Mouse (Mus musculus) heart, embryonic 10.5 days (tissue): ENCODE results near the gene Gldc. TPM values are rescaled to one million over a fixed set of nuclear protein-coding genes. Genes with fewer than 3 reads are reported as not detected.

Experiments used
- DNase-seq: peaks from one replicate; pipeline ENCODE4 v3.0.0-alpha.2; 2017; ENCODE audit warnings: low spot score
- H3K27ac ChIP-seq: fragments of 300-500 bp; sonication (generic); 2 replicates; pipeline ENCODE4 v1.5.1; 2016; ENCODE audit warnings: mild to moderate bottlenecking
- H3K27me3 ChIP-seq: fragments of 300-500 bp; sonication (generic); 2 replicates; pipeline ENCODE4 v1.6.1; 2016; ENCODE audit warnings: mild to moderate bottlenecking; ENCODE audit not compliant: poor library complexity, insufficient read depth, severe bottlenecking
- H3K36me3 ChIP-seq: fragments of 300-500 bp; sonication (generic); 2 replicates; pipeline ENCODE4 v1.6.1; 2016; ENCODE audit warnings: mild to moderate bottlenecking, moderate library complexity
- H3K4me1 ChIP-seq: fragments of 300-500 bp; sonication (generic); 2 replicates; pipeline ENCODE4 v1.6.1; 2016; ENCODE audit warnings: mild to moderate bottlenecking
- H3K4me3 ChIP-seq: fragments of 300-500 bp; sonication (generic); 2 replicates; pipeline ENCODE4 v1.5.1; 2016; ENCODE audit warnings: mild to moderate bottlenecking, moderate library complexity
- H3K9me3 ChIP-seq: fragments of 300-500 bp; sonication (generic); 2 replicates; pipeline ENCODE4 v1.6.1; 2016; ENCODE audit warnings: mild to moderate bottlenecking, moderate library complexity
- WGBS: fragments of 180-500 bp; shearing (Covaris S2); methylation state at CpG from one replicate; pipeline ENCODE4 v1.1.7; 2016; 5-methylcytosine and 5-hydroxymethylcytosine counted together
- polyA plus RNA-seq: library from polyadenylated mRNA; unstranded; fragments of >200 nt; fragmentation: Nextera tagmentation; extraction: Ambion mirVana; gene quantifications from 2 replicates; pipeline ENCODE4 v1.2.1, GENCODE M21; 2016

Gldc gene
- polyA plus RNA-seq, 1 experiment from 2014 or later, result 12.7 TPM

DNA sequence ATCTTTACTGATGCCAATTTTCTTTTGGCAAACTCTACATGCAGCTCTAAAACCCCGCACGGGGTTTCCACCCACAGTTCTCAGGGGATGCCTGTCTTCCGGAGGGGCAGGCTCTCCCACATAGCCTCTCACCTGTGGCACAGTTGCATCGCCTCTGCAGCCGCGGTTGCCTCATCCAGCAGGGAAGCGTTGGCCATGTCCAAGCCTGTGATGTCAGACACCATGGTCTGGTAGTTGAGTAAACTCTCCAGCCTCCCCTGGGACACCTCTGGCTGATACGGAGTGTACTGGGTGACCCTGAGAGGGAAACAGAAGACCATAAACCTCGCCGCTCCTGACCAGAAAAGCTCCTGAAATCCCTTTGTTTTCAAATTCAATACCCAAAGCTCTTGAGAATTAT lies 23.9 kb downstream of the Gldc start:
- no peaks in the 10 kb centered on the region for H3K27me3 ChIP-seq
- no peak overlapping the region for H3K4me3 ChIP-seq
- 88% methylated on average over 10 of the region's 10 CpGs for WGBS

DNA sequence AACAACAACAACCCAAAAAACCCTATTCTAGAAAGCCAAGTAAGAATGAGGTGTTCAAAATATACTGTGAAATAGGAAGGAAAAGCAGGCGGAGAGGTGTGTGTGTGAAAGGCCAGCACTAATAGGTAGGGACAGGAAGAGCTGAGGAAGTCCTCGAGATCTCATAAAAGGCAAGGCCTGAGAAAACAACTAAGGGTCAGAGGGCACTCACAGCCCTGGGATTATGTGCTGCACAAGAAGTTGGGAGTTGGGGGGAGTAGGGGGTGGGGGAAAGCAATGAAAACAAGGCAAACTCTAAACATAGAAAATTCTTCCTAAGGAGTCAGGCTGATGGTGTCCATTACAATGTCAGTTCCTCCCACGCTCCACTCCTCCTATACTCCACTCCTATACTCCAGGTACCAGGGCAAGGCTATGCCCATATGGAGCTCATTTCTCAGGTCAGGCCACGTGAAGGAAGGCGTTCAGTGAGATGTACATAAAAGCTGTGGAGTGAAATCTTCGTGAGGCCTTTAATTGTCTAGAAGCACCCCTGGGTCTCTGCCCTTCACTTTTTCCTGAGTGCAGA lies 25.9 kb downstream of the Gldc start:
- 58% methylated on average over 6 of the region's 6 CpGs for WGBS
- DNase-seq, result no peak
- no peak overlapping the region for H3K27ac ChIP-seq

More for the DNA sequence above, 23.9 kb downstream of the Gldc start:
- Histone ChIP-seq H3K36me3 (peaks cover 2% of the 10 kb centered on the region; the same call in 1 of the 2 replicates), H3K4me1 (peaks cover 5% of the 10 kb centered on the region; the same call in 1 of the 2 replicates), H3K9me3 (no peaks in the 10 kb centered on the region), H3K27ac (no peak overlapping the region)
- no peak for DNase-seq

DNA sequence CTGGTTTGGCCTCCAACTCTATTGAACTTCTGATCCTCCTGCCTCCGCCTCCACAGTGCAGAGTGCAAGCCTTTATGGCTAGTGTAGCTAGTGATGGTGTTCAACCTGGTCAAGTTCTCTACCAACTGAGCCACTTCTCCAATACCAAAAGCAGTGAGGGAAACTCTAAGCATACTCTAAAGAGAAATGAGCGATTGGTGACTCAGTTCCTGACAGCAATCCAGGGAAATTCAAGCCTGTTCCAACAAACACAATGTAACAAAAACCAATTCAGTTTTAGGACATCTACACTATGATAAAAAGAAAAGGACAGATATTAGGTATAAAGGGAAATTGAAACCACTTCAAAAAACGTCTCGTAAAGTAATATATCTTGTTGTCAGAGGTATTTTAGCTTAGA lies 27.9 kb downstream of the Gldc start:
- Histone ChIP-seq H3K4me3 (no peak overlapping the region), H3K27ac (no peak overlapping the region), H3K4me1 (peaks cover 5% of the 10 kb centered on the region; the same call in 1 of the 2 replicates), H3K27me3 (no peaks in the 10 kb centered on the region), H3K9me3 (no peaks in the 10 kb centered on the region), H3K36me3 (peaks cover 2% of the 10 kb centered on the region; the same call in 1 of the 2 replicates)
- DNase-seq, result no peak
- 74% methylated on average over 4 of the region's 4 CpGs for WGBS

More for the DNA sequence above, 25.9 kb downstream of the Gldc start:
- H3K9me3 ChIP-seq, result no peaks in the 10 kb centered on the region
- peaks cover 2% of the 10 kb centered on the region; the same call in 1 of the 2 replicates for H3K36me3 ChIP-seq
- no peak overlapping the region for H3K4me3 ChIP-seq
- H3K27me3 ChIP-seq, result no peaks in the 10 kb centered on the region
- H3K4me1 ChIP-seq, result peaks cover 5% of the 10 kb centered on the region; the same call in 1 of the 2 replicates

- no peaks in the 10 kb centered on the region for H3K9me3 ChIP-seq
- no peak overlapping the region for H3K27ac ChIP-seq
- no peak for DNase-seq
- 73% methylated on average over 6 of the region's 6 CpGs for WGBS
- peaks cover 5% of the 10 kb centered on the region; the same call in 1 of the 2 replicates for H3K4me1 ChIP-seq
- H3K4me3 ChIP-seq, result no peak overlapping the region
- peaks cover 2% of the 10 kb centered on the region; the same call in 1 of the 2 replicates for H3K36me3 ChIP-seq
- no peaks in the 10 kb centered on the region for H3K27me3 ChIP-seq
Observed at GRCm38 (mm10) chr19:30146761-30147160, 28.5 kb downstream of the Gldc start.

DNA sequence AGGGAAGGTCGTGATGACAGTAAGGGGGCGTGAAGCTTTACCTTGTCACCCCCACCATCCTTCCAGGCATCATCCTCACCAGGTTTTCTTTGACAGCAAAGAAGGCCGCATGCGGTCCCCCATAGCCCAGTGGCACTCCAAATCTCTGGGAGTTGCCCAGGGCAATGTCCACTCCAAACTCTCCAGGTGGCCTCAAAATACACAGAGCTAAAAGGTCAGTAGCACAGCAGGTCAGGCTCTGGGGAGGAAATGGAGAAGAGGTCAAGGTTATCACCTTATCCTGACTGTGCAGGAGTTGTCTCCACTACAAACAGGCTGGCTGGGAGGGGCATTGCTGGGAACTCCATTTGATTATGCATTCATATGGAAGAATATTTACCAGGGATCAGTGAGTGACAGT lies 30.1 kb downstream of the Gldc start:
- H3K36me3 ChIP-seq, result no peaks in the 10 kb centered on the region
- no peak for DNase-seq
- no peak overlapping the region for H3K27ac ChIP-seq
- no peaks in the 10 kb centered on the region for H3K9me3 ChIP-seq
- H3K27me3 ChIP-seq, result no peaks in the 10 kb centered on the region
- H3K4me1 ChIP-seq, result peaks cover 5% of the 10 kb centered on the region; the same call in 1 of the 2 replicates
- no peak overlapping the region for H3K4me3 ChIP-seq
- 86% methylated on average over 4 of the region's 4 CpGs for WGBS

- Histone ChIP-seq H3K4me1 (no peaks in the 10 kb centered on the region), H3K27ac (no peak overlapping the region), H3K9me3 (no peaks in the 10 kb centered on the region), H3K4me3 (no peak overlapping the region), H3K27me3 (no peaks in the 10 kb centered on the region), H3K36me3 (no peaks in the 10 kb centered on the region)
- no peak for DNase-seq
- 89% methylated on average over 1 of the region's 1 CpGs for WGBS
Observed at GRCm38 (mm10) chr19:30136308-30136707, 38.9 kb downstream of the Gldc start.

DNA sequence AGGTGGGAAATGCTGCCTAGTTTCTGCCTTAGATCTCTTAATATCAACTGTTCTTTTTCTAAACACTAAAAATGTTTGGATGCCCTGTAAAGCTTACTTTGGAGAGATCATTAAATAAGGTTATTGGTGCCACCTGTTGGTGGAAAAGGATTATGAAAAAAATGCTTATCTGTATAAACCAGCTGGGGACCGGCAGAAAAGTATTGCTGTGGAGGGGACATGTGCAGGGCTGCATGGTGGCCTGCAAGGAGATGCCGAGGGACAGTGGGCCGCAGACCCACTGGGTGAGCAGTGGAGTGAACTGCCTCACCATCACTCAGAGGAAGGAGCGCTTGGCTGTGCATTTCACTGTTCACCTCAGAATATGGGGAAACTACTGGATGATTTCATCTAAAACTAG lies 47.1 kb downstream of the Gldc start:
- H3K36me3 ChIP-seq, result no peaks in the 10 kb centered on the region
- no peaks in the 10 kb centered on the region for H3K9me3 ChIP-seq
- no peak overlapping the region for H3K27ac ChIP-seq
- no peak for DNase-seq
- 64% methylated on average over 4 of the region's 4 CpGs for WGBS
- no peaks in the 10 kb centered on the region for H3K27me3 ChIP-seq
- no peak overlapping the region for H3K4me3 ChIP-seq
- peaks cover 3% of the 10 kb centered on the region for H3K4me1 ChIP-seq

- Histone ChIP-seq H3K4me3 (no peak overlapping the region), H3K4me1 (peaks cover 3% of the 10 kb centered on the region), H3K27ac (peak overlapping the region; percentile 31; the same call in 1 of the 2 replicates), H3K9me3 (no peaks in the 10 kb centered on the region), H3K36me3 (no peaks in the 10 kb centered on the region), H3K27me3 (no peaks in the 10 kb centered on the region)
- WGBS, result 62% methylated on average over 7 of the region's 7 CpGs
- DNase-seq, result no peak
Observed at GRCm38 (mm10) chr19:30125670-30126059, 49.6 kb downstream of the Gldc start.

GRCm38 (mm10) chr19:30124999-30125669 lies 50.1 kb downstream of the Gldc start:
- Histone ChIP-seq H3K36me3 (no peaks in the 10 kb centered on the region), H3K27me3 (no peaks in the 10 kb centered on the region), H3K4me1 (peaks cover 3% of the 10 kb centered on the region), H3K9me3 (no peaks in the 10 kb centered on the region), H3K4me3 (no peak overlapping the region), H3K27ac (0 out of 2 replicates have a peak overlapping the region, but pooled peaks have one; percentile 31)
- peak; percentile 80 for DNase-seq
- WGBS, result 42% methylated on average over 7 of the region's 7 CpGs

DNA sequence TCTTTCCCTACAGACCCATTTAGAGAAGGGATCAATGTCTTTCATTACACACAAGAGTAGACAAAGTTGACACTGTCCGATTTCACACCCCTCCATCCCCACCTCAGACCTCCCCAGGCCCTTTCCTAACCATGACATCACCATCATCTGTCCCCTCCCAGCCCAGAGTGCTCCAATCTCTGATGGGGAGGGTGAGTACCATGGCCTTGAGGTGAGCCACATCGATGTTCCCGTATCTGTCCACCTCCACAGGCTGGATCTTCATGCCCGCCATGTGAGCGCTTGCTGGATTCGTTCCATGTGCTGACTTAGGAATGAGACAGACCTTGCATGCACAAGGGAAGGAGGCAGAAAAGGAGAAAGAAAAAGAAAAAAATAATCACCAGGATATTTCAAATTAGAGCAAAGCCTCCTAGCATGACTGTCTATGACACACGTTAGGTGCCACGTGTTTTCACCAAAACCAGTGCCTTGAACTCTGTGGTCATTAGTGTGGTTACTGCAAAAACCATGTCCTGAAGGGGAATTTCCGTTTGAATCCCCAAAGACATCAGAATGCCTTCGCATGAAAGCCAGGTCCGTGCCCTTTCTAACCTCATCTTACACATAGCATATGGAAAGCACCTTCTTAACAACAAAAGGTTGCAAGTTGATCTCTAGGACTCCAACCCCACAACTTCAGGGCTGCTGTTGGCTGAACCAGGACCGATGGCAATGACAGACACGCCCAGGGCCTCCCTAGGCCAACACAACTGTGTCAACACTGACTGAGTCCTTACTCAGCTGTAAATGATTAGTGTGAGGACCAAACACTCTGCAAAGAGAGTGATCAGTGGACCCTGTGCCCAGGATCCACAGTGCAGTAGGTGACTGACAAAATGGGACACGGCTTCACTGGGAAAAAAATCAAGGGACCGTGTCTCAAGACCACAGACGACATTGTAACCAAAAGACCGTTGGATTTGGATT lies 56.6 kb downstream of the Gldc start:
- Histone ChIP-seq H3K4me1 (peaks cover 27% of the 10 kb centered on the region), H3K27ac (peak overlapping the region; percentile 72), H3K36me3 (no peaks in the 10 kb centered on the region), H3K4me3 (no peak overlapping the region), H3K27me3 (no peaks in the 10 kb centered on the region), H3K9me3 (no peaks in the 10 kb centered on the region)
- no peak for DNase-seq
- 84% methylated on average over 17 of the region's 17 CpGs for WGBS

- 49% methylated on average over 9 of the region's 9 CpGs for WGBS
- no peak overlapping the region for H3K4me3 ChIP-seq
- H3K27ac ChIP-seq, result 0 out of 2 replicates have a peak overlapping the region, but pooled peaks have one; percentile 72
- H3K36me3 ChIP-seq, result no peaks in the 10 kb centered on the region
- peaks cover 27% of the 10 kb centered on the region for H3K4me1 ChIP-seq
- no peak for DNase-seq
- H3K27me3 ChIP-seq, result no peaks in the 10 kb centered on the region
- H3K9me3 ChIP-seq, result no peaks in the 10 kb centered on the region
Observed at GRCm38 (mm10) chr19:30117775-30118174, 57.5 kb downstream of the Gldc start.

- Histone ChIP-seq H3K4me3 (no peak overlapping the region), H3K27ac (0 out of 2 replicates have a peak overlapping the region, but pooled peaks have one; percentile 72), H3K36me3 (no peaks in the 10 kb centered on the region), H3K4me1 (peaks cover 27% of the 10 kb centered on the region), H3K27me3 (no peaks in the 10 kb centered on the region), H3K9me3 (no peaks in the 10 kb centered on the region)
- 52% methylated on average over 4 of the region's 4 CpGs for WGBS
- no peak for DNase-seq
Observed at GRCm38 (mm10) chr19:30117241-30117640, 58.0 kb downstream of the Gldc start.
